Mouse (Mus musculus) forebrain, embryonic 14.5 days (tissue): ENCODE data around the gene Ehd3. TPM values are rescaled to one million over a fixed set of nuclear protein-coding genes. Genes with fewer than 3 reads are reported as not detected.

Source experiments
- ATAC-seq: fragments of 200-750 bp; cut with Nextera tagmentation; 2 replicates; pipeline ENCODE4 v1.8.0; 2017; ENCODE audit warnings: mild to moderate bottlenecking, moderate library complexity
- DNase-seq: peaks from one replicate; pipeline ENCODE4 v3.0.0-alpha.2; 2015; ENCODE audit warnings: low spot score
- H3K27ac ChIP-seq: fragments of 300-500 bp; sonication (generic); 2 replicates; pipeline ENCODE4 v1.5.1; 2014; ENCODE audit warnings: low read depth, mild to moderate bottlenecking, control low read depth, low read length, moderate library complexity
- H3K27me3 ChIP-seq: fragments of 300-500 bp; sonication (generic); replicated peaks from 2 replicates; pipeline ENCODE4 v1.6.1; 2014; ENCODE audit warnings: low read length, control low read depth, mixed read lengths; ENCODE audit not compliant: control insufficient read depth, insufficient read depth
- H3K36me3 ChIP-seq: fragments of 300-500 bp; sonication (generic); 2 replicates; pipeline ENCODE4 v1.6.1; 2014; ENCODE audit warnings: low read length, control low read depth; ENCODE audit not compliant: control insufficient read depth, insufficient read depth
- H3K4me1 ChIP-seq: fragments of 300-500 bp; sonication (generic); 2 replicates; pipeline ENCODE4 v1.6.1; 2014; ENCODE audit warnings: antibody characterized with exemption, low read length, control low read depth; ENCODE audit not compliant: control insufficient read depth, insufficient read depth
- H3K4me2 ChIP-seq: fragments of 300-500 bp; sonication (generic); 2 replicates; pipeline ENCODE4 v1.6.1; 2014; ENCODE audit warnings: mild to moderate bottlenecking, control low read depth, low read length
- H3K4me3 ChIP-seq: fragments of 300-500 bp; sonication (generic); 2 replicates; pipeline ENCODE4 v1.5.1; 2014; ENCODE audit warnings: low read depth, low read length, control low read depth
- H3K9ac ChIP-seq: fragments of 300-500 bp; sonication (generic); 2 replicates; pipeline ENCODE4 v1.6.1; 2014; ENCODE audit warnings: mild to moderate bottlenecking, low read length, control low read depth, moderate library complexity
- H3K9me3 ChIP-seq: fragments of 300-500 bp; sonication (generic); replicated peaks from 2 replicates; pipeline ENCODE4 v1.6.1; 2016; ENCODE audit warnings: low read length, control low read depth, mixed read lengths; ENCODE audit not compliant: control insufficient read depth
- WGBS: fragments of 180-500 bp; shearing (Covaris S2); extraction: QIAGEN DNeasy Blood & Tissue Kit; methylation state at CpG from one replicate; pipeline ENCODE4 v1.1.7; 2014; 5-methylcytosine and 5-hydroxymethylcytosine counted together
- polyA plus RNA-seq: library from polyadenylated mRNA; unstranded; fragments of >200 nt; fragmentation: Nextera tagmentation; extraction: Ambion mirVana; gene quantifications from 2 replicates; pipeline ENCODE4 v1.2.1, GENCODE M21; 2014

The Ehd3 gene
- 8.4 and 10.6 TPM in 2 replicates for polyA plus RNA-seq

DNA sequence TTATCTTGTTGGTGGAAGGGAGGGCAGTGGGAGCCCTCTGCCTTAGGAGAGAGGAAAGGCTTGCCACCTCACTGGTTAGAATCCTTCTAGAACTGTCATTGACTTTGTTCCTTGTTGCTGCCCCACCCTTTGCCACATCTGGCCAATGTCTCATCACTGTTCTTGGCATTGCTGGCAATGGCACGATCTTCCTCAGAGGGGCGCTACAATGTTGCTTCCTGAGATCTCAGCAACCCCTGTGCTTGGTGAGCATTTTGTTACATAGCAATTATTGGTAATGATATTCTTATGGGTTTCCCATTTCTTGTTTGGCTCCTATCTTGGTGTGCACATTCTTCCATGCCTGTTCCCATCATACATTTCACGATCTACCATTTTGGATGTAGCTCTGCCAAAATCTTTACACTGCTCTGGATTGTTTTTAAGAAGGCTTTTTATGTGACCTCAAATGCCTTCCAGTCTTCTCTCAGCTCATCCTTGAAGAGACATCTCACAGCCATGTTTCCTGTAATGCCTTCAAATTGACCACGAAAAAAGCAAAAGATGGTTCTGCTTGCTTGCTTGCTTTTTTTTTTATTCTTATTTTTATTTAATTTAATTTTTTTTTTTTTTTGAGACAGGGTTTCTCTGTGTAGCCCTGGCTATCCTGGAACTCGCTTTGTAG is at the start of gene Ehd3:
Ehd3 (plus strand) TSS at position 614 of the 664 bp plus-strand sequence.
- peak within 1 kb of the TSS; percentile 80 for H3K9ac ChIP-seq
- H3K4me2 ChIP-seq: peak within 1 kb of the TSS; percentile 84
- peak within 1 kb of the TSS; percentile 67 for H3K27ac ChIP-seq
- no peak for ATAC-seq
- H3K9me3 ChIP-seq: no peaks in the 10 kb centered on the region
- H3K36me3 ChIP-seq: no peaks in the 10 kb centered on the region
- DNase-seq: no peak
- 91% methylated on average over 5 of the region's 5 CpGs for WGBS
- H3K4me3 ChIP-seq: peak within 1 kb of the TSS; percentile 54
- H3K27me3 ChIP-seq: no peaks in the 10 kb centered on the region
- H3K4me1 ChIP-seq: peaks cover 5% of the 10 kb centered on the region; the same call in 1 of the 2 replicates

DNA sequence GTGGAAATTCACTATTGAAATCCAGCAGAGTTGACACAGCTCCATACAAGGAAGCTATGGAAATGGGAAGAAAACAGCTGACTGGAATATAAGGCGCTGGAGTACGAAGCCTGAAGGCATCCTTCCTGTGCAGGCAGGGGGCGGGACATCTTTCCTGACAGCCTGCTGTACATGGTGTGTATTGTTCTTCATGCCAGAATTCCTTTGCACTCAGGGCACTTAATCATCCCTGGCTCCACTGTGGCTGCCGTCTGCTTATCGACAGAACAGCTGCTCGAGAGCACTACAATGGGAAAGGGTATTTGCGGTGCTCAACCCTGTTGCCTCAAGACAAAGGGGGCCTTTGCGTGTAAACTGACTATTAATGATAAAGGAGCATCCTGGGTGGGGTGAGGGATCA is 33.0 kb upstream of the Ehd3 start:
- Histone ChIP-seq H3K4me1 (no peaks in the 10 kb centered on the region; the same call in 1 of the 2 replicates), H3K36me3 (no peaks in the 10 kb centered on the region), H3K9me3 (no peaks in the 10 kb centered on the region), H3K4me2 (no peak overlapping the region), H3K27ac (no peak overlapping the region), H3K4me3 (no peak overlapping the region), H3K9ac (no peak overlapping the region), H3K27me3 (no peaks in the 10 kb centered on the region)
- DNase-seq (peak; percentile 54), ATAC-seq (peak; percentile 46; the same call in 1 of the 2 replicates)
- 26% methylated on average over 8 of the region's 8 CpGs for WGBS

DNA sequence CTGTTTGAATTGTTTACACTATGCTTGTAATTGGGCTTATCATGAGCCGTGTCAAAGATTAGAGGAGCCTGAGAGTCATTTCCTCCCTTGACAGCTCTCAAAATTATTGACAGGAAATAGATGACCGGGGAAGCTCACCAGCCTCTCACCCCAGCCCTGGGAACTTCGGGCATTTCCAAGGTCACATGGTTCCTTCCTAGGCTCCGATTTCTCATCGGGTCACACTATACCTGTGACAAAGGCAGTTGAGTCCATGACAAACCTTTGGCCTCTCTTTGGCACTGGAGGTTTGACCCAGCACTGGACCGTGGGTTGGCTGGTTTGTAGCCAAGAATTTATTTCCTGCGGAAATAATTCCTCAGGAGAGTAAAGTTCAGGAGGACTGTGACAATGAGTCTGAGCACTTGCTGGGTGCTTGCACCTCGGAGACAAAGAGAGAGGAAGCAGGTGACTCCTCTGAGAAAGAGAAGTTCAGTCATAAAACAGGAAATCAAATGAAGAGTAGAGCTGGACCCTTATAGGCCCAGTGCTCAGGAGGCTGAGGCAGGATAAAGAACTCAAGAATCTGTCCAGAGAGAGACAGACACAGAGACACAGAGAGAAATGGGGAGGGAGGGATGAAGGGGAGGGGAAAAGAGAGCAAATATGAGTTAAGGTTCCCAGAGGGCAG is 17.2 kb upstream of the Ehd3 start:
- H3K27me3 ChIP-seq: no peaks in the 10 kb centered on the region
- ATAC-seq: no peak
- H3K36me3 ChIP-seq: no peaks in the 10 kb centered on the region
- H3K4me2 ChIP-seq: no peak overlapping the region
- no peak overlapping the region for H3K9ac ChIP-seq
- no peak overlapping the region for H3K27ac ChIP-seq
- no peak for DNase-seq
- no peaks in the 10 kb centered on the region for H3K9me3 ChIP-seq
- 88% methylated on average over 8 of the region's 8 CpGs for WGBS
- 0 out of 2 replicates have a peak, but pooled peaks cover 3% of the 10 kb centered on the region for H3K4me1 ChIP-seq
- H3K4me3 ChIP-seq: no peak overlapping the region

DNA sequence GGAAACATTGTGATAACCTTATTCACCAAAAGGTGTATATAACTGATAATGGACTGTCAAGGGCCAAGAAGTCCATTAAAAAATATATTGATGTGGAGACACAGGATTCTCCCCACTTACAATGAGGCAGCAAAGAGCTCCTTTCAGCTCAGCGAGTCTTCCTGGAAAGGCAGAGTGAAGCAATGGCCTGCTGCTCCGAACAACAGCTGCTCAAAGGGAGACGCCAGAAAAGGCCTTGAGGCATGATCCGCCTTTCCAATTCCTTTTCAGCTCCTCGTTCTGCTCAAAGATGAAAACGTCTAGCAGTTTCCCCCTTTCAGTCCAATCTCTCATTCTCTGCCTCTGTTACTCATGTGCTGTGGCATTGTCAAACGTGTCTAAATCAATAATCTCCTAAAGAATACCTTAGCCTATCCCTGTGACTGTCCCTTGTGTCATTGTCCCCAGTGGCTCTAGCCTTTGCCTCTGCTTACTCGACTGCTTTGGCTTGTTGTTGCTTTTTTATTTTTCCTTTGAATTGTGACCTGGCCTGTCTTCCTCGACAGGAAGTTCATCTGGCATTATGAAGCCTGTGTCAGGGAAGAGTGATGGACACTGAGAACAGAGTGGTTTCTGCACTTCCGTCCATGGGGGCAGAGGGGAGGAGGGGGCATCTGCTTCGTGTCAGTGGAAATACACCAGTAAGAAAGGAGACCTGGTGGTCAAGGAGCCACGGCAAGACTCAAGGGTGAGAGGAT is 13.5 kb upstream of the Ehd3 start:
- Histone ChIP-seq H3K27ac (no peak overlapping the region; the same call in 1 of the 2 replicates), H3K4me2 (no peak overlapping the region), H3K4me3 (no peak overlapping the region), H3K27me3 (no peaks in the 10 kb centered on the region), H3K36me3 (no peaks in the 10 kb centered on the region), H3K9me3 (no peaks in the 10 kb centered on the region), H3K9ac (no peak overlapping the region), H3K4me1 (0 out of 2 replicates have a peak, but pooled peaks cover 3% of the 10 kb centered on the region)
- DNase-seq (peak; percentile 50), ATAC-seq (peak; percentile 50; the same call in 1 of the 2 replicates)
- WGBS: 21% methylated on average over 12 of the region's 12 CpGs

DNA sequence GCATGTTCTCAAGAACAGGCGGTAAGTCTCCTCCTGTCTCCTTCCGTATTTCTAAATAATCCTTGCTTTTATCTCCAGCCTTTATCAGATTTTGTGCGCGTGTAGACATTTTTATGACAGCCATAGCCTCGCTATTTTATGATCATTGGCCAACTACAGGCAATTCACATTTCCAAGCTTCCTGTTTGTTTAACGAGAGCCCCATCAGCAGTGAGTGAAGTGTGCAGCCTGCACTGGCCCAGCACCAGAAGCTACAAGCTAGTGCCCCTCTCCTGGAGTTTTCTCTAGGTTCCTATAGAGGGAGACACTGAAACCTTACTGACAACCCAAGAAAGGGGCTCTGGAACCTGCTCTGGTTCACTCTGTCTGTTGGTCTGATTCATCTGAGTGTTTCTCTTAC is 7.1 kb upstream of the Ehd3 start:
- no peaks in the 10 kb centered on the region for H3K4me1 ChIP-seq
- DNase-seq (no peak), ATAC-seq (no peak)
- H3K27ac ChIP-seq: no peak overlapping the region
- no peaks in the 10 kb centered on the region for H3K9me3 ChIP-seq
- H3K4me3 ChIP-seq: no peak overlapping the region
- H3K27me3 ChIP-seq: no peaks in the 10 kb centered on the region
- no peak overlapping the region for H3K4me2 ChIP-seq
- no peak overlapping the region for H3K9ac ChIP-seq
- 83% methylated on average over 6 of the region's 6 CpGs for WGBS
- H3K36me3 ChIP-seq: no peaks in the 10 kb centered on the region

DNA sequence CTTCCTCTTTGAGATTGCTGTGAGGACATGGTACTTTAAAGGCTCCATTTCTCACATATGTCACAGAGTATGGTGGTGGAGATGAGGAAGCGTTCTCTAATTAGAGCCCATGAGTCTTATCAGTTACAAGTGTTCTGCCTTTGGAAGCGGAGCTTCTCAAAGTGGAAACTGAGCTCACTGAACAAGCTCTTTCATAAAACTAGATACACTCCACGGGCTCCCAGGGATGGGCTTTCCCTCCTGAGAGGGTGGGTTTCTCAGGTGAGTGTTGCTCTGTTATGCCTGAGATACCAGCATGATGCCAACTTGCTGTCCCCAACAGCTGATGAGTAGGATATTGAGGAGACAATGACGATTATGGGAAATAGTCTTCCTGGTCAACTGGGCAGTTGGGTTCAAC is 6.2 kb upstream of the Ehd3 start:
- Histone ChIP-seq H3K4me2 (no peak overlapping the region), H3K27me3 (no peaks in the 10 kb centered on the region), H3K9me3 (no peaks in the 10 kb centered on the region), H3K36me3 (no peaks in the 10 kb centered on the region), H3K9ac (no peak overlapping the region), H3K4me1 (no peaks in the 10 kb centered on the region), H3K4me3 (no peak overlapping the region), H3K27ac (no peak overlapping the region)
- DNase-seq (no peak), ATAC-seq (no peak)
- WGBS: 85% methylated on average over 4 of the region's 4 CpGs

DNA sequence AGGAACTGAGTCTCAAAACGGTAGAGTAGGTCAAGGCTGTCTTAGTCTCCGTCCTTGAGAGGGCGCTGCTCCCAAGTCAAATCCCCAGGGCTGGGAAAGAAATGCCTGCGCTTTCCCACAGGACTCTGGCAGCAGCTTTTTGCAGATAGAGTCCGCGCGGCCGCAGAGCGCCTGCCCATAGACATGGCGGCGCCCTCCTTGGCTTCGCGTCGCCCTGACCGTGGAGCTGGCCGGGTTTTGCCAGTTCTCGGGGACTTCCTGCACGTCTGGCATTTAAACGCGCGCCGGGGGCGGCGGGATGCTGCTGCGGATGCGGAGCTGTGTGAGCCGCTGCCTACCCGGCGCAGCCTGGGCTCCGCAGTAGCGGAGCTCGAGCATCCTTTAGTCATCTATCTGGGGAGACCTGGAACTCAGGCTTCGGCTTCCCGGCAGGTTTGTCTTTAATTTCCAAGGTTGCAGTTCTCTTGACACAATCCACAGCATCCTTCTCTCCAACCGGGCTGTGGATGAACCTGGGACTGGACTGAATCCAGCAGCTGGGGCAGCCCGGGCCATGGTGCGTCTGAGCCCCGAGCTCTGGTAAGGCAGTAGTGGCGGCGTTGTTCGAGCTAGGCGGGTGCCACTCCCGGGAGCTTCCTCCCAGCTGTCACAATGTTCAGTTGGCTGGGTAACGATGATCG is 798 bp downstream of the Ehd3 start:
- Histone ChIP-seq H3K27me3 (no peaks in the 10 kb centered on the region), H3K4me2 (peak overlapping the region; percentile 84), H3K4me1 (peaks cover 5% of the 10 kb centered on the region; the same call in 1 of the 2 replicates), H3K4me3 (peak overlapping the region; percentile 54), H3K27ac (peak overlapping the region; percentile 67), H3K36me3 (no peaks in the 10 kb centered on the region), H3K9ac (peak overlapping the region; percentile 80), H3K9me3 (no peaks in the 10 kb centered on the region)
- under 1% methylated on average over 45 of the region's 45 CpGs for WGBS
- ATAC-seq: peak; percentile 98
- DNase-seq: peak; percentile 96

DNA sequence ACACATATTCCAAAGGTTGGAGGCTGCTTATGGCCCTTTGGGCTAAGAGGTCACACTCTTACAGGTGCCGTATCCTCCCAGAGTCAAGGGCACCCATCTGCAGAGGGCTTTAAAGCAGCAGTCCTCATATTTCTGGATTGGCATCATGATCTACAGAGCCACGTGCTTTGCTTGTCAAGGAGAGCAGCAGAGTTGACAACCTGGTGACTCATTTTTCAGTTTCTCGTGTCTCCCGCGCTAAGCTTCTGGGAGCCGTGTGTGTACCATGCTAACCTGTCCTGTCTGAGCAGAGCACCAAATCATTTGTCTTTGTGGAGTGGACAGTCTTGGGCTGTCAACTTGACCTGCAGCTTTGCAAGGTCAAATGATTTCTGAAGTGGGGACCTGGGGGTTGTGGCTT is 2.4 kb downstream of the Ehd3 start:
- H3K27ac ChIP-seq: no peak overlapping the region
- ATAC-seq (no peak), DNase-seq (no peak)
- H3K9ac ChIP-seq: no peak overlapping the region
- no peak overlapping the region for H3K4me2 ChIP-seq
- no peaks in the 10 kb centered on the region for H3K36me3 ChIP-seq
- no peaks in the 10 kb centered on the region for H3K27me3 ChIP-seq
- WGBS: 83% methylated on average over 6 of the region's 6 CpGs
- H3K9me3 ChIP-seq: no peaks in the 10 kb centered on the region
- H3K4me3 ChIP-seq: no peak overlapping the region
- peaks cover 5% of the 10 kb centered on the region; the same call in 1 of the 2 replicates for H3K4me1 ChIP-seq
